Mouse (Mus musculus): ENCODE results near the gene Tescl. TPM values are rescaled to one million over a fixed set of nuclear protein-coding genes. Genes with fewer than 3 reads are reported as not detected.
A peak's percentile ranks its signal among the peaks of the same experiment; 100 is the strongest.

Tescl gene
- polyA plus RNA-seq, 1 experiment from 2014 or later = 0.23 TPM

GRCm38 (mm10) chr7:24355646-24356045 is 21.9 kb upstream of the Tescl start:
- no peak overlapping the region for H3K4me3 ChIP-seq (ENCODE audit: low read depth, low read length)
- ATAC-seq (replicated peaks; ENCODE audit: low FRiP score) (no peak), DNase-seq (ENCODE audit: low spot score) (no peak)
- H3K27me3 ChIP-seq (ENCODE audit: control insufficient read depth, insufficient read depth, low read length) = no peaks in the 10 kb centered on the region
- WGBS = 87% methylated on average over 6 of the region's 6 CpGs
- no peak overlapping the region for H3K27ac ChIP-seq (ENCODE audit: low read depth, low read length)
- no peaks in the 10 kb centered on the region for H3K36me3 ChIP-seq (ENCODE audit: control insufficient read depth, insufficient read depth, low read length)
- H3K4me1 ChIP-seq (replicated peaks; ENCODE audit: control insufficient read depth, insufficient read depth, low read length) = no peaks in the 10 kb centered on the region
- H3K9me3 ChIP-seq (ENCODE audit: control insufficient read depth, low read length) = no peaks in the 10 kb centered on the region
- no peak overlapping the region for H3K4me2 ChIP-seq (ENCODE audit: low read depth, low read length, severe bottlenecking)
- no peak overlapping the region for H3K9ac ChIP-seq (ENCODE audit: low read length)

GRCm38 (mm10) chr7:24348896-24349295 is 15.2 kb upstream of the Tescl start, which contains the start of gene Lypd5:
Lypd5 (plus strand) TSS chr7:24349196.
- Histone ChIP-seq H3K9ac (ENCODE audit: low read length) (no peak within 1 kb of the TSS), H3K27ac (ENCODE audit: low read depth, low read length) (no peak within 1 kb of the TSS)
- WGBS = 44% methylated on average over 6 of the region's 6 CpGs

GRCm38 (mm10) chr7:24346444-24346843 is 12.7 kb upstream of the Tescl start:
- H3K4me2 ChIP-seq (ENCODE audit: low read depth, low read length, severe bottlenecking) = no peak overlapping the region
- H3K9me3 ChIP-seq (ENCODE audit: control insufficient read depth, low read length) = no peaks in the 10 kb centered on the region
- H3K4me1 ChIP-seq (replicated peaks; ENCODE audit: control insufficient read depth, insufficient read depth, low read length) = no peaks in the 10 kb centered on the region
- H3K27me3 ChIP-seq (ENCODE audit: control insufficient read depth, insufficient read depth, low read length) = no peaks in the 10 kb centered on the region
- H3K9ac ChIP-seq (ENCODE audit: low read length) = no peak overlapping the region
- no peak overlapping the region for H3K4me3 ChIP-seq (ENCODE audit: low read depth, low read length)
- 68% methylated on average over 5 of the region's 5 CpGs for WGBS
- no peak for DNase-seq (ENCODE audit: low spot score)
- H3K27ac ChIP-seq (ENCODE audit: low read depth, low read length) = no peak overlapping the region
- no peaks in the 10 kb centered on the region for H3K36me3 ChIP-seq (ENCODE audit: control insufficient read depth, insufficient read depth, low read length)
- no peak for ATAC-seq (replicated peaks; ENCODE audit: low FRiP score)

More at GRCm38 (mm10) chr7:24348896-24349295, 15.2 kb upstream of the Tescl start, which contains the start of gene Lypd5:
- Histone ChIP-seq H3K27me3 (ENCODE audit: control insufficient read depth, insufficient read depth, low read length) (no peaks in the 10 kb centered on the region), H3K4me3 (ENCODE audit: low read depth, low read length) (no peak within 1 kb of the TSS), H3K36me3 (ENCODE audit: control insufficient read depth, insufficient read depth, low read length) (no peaks in the 10 kb centered on the region), H3K4me2 (ENCODE audit: low read depth, low read length, severe bottlenecking) (no peak within 1 kb of the TSS), H3K4me1 (replicated peaks; ENCODE audit: control insufficient read depth, insufficient read depth, low read length) (no peaks in the 10 kb centered on the region), H3K9me3 (ENCODE audit: control insufficient read depth, low read length) (no peaks in the 10 kb centered on the region)
- DNase-seq (ENCODE audit: low spot score) (no peak), ATAC-seq (replicated peaks; ENCODE audit: low FRiP score) (no peak)

- no peaks in the 10 kb centered on the region for H3K9me3 ChIP-seq (ENCODE audit: control insufficient read depth, low read length)
- DNase-seq (ENCODE audit: low spot score) (no peak), ATAC-seq (replicated peaks; ENCODE audit: low FRiP score) (no peak)
- no peaks in the 10 kb centered on the region for H3K36me3 ChIP-seq (ENCODE audit: control insufficient read depth, insufficient read depth, low read length)
- no peak overlapping the region for H3K4me3 ChIP-seq (ENCODE audit: low read depth, low read length)
- no peak overlapping the region for H3K4me2 ChIP-seq (ENCODE audit: low read depth, low read length, severe bottlenecking)
- H3K27me3 ChIP-seq (ENCODE audit: control insufficient read depth, insufficient read depth, low read length) = no peaks in the 10 kb centered on the region
- H3K27ac ChIP-seq (ENCODE audit: low read depth, low read length) = no peak overlapping the region
- H3K4me1 ChIP-seq (replicated peaks; ENCODE audit: control insufficient read depth, insufficient read depth, low read length) = no peaks in the 10 kb centered on the region
- H3K9ac ChIP-seq (ENCODE audit: low read length) = no peak overlapping the region
- whole genome bisulfite sequencing = 75% methylated on average over 7 of the region's 7 CpGs
These were observed 10.1 kb upstream of the Tescl start for GRCm38 (mm10) chr7:24343701-24344272.

- Histone ChIP-seq H3K36me3 (ENCODE audit: control insufficient read depth, insufficient read depth, low read length) (no peaks in the 10 kb centered on the region), H3K9ac (ENCODE audit: low read length) (no peak overlapping the region), H3K4me1 (replicated peaks; ENCODE audit: control insufficient read depth, insufficient read depth, low read length) (no peaks in the 10 kb centered on the region), H3K27ac (ENCODE audit: low read depth, low read length) (no peak overlapping the region), H3K4me2 (ENCODE audit: low read depth, low read length, severe bottlenecking) (no peak overlapping the region), H3K9me3 (ENCODE audit: control insufficient read depth, low read length) (no peaks in the 10 kb centered on the region), H3K27me3 (ENCODE audit: control insufficient read depth, insufficient read depth, low read length) (peaks cover 2% of the 10 kb centered on the region), H3K4me3 (ENCODE audit: low read depth, low read length) (no peak overlapping the region)
- ATAC-seq (replicated peaks; ENCODE audit: low FRiP score) (no peak), DNase-seq (ENCODE audit: low spot score) (no peak)
- 45% methylated on average over 2 of the region's 2 CpGs for WGBS
These were observed 4.5 kb upstream of the Tescl start for GRCm38 (mm10) chr7:24338241-24338640.

- Histone ChIP-seq H3K4me1 (replicated peaks; ENCODE audit: control insufficient read depth, insufficient read depth, low read length) (no peaks in the 10 kb centered on the region), H3K36me3 (ENCODE audit: control insufficient read depth, insufficient read depth, low read length) (no peaks in the 10 kb centered on the region), H3K4me2 (ENCODE audit: low read depth, low read length, severe bottlenecking) (no peak overlapping the region), H3K4me3 (ENCODE audit: low read depth, low read length) (no peak overlapping the region), H3K27me3 (ENCODE audit: control insufficient read depth, insufficient read depth, low read length) (peaks cover 2% of the 10 kb centered on the region), H3K9me3 (ENCODE audit: control insufficient read depth, low read length) (no peaks in the 10 kb centered on the region), H3K9ac (ENCODE audit: low read length) (no peak overlapping the region), H3K27ac (ENCODE audit: low read depth, low read length) (no peak overlapping the region)
- ATAC-seq (replicated peaks; ENCODE audit: low FRiP score) (no peak), DNase-seq (ENCODE audit: low spot score) (peak; percentile 78)
- 9% methylated on average over 5 of the region's 5 CpGs for WGBS
These were observed 2.1 kb upstream of the Tescl start for GRCm38 (mm10) chr7:24335699-24336309.

- peaks cover 3% of the 10 kb centered on the region; the same call in 1 of the 2 replicates for H3K4me1 ChIP-seq (replicated peaks; ENCODE audit: control insufficient read depth, insufficient read depth, low read length)
- no peaks in the 10 kb centered on the region for H3K36me3 ChIP-seq (ENCODE audit: control insufficient read depth, insufficient read depth, low read length)
- DNase-seq (ENCODE audit: low spot score) = no peak
- H3K4me3 ChIP-seq (ENCODE audit: low read depth, low read length) = no peak overlapping the region
- peaks cover 3% of the 10 kb centered on the region; the same call in 1 of the 2 replicates for H3K9me3 ChIP-seq (ENCODE audit: control insufficient read depth, low read length)
- ATAC-seq (replicated peaks; ENCODE audit: low FRiP score) = no peak
- H3K9ac ChIP-seq (ENCODE audit: low read length) = no peak overlapping the region
- H3K27ac ChIP-seq (ENCODE audit: low read depth, low read length) = no peak overlapping the region
- 88% methylated on average over 14 of the region's 14 CpGs for WGBS
- no peaks in the 10 kb centered on the region for H3K27me3 ChIP-seq (ENCODE audit: control insufficient read depth, insufficient read depth, low read length)
- no peak overlapping the region for H3K4me2 ChIP-seq (ENCODE audit: low read depth, low read length, severe bottlenecking)
These were observed 6.3 kb downstream of the Tescl start for GRCm38 (mm10) chr7:24327281-24327975.

- peaks cover 3% of the 10 kb centered on the region; the same call in 1 of the 2 replicates for H3K9me3 ChIP-seq (ENCODE audit: control insufficient read depth, low read length)
- ATAC-seq (replicated peaks; ENCODE audit: low FRiP score) = peak; percentile 75
- no peaks in the 10 kb centered on the region for H3K36me3 ChIP-seq (ENCODE audit: control insufficient read depth, insufficient read depth, low read length)
- WGBS = 42% methylated on average over 20 of the region's 20 CpGs
- H3K27ac ChIP-seq (ENCODE audit: low read depth, low read length) = no peak overlapping the region
- peak overlapping the region; percentile 21 for H3K4me3 ChIP-seq (ENCODE audit: low read depth, low read length)
- DNase-seq (ENCODE audit: low spot score) = no peak
- H3K9ac ChIP-seq (ENCODE audit: low read length) = peak overlapping the region; percentile 50
- H3K27me3 ChIP-seq (ENCODE audit: control insufficient read depth, insufficient read depth, low read length) = no peaks in the 10 kb centered on the region
- H3K4me1 ChIP-seq (replicated peaks; ENCODE audit: control insufficient read depth, insufficient read depth, low read length) = peaks cover 3% of the 10 kb centered on the region; the same call in 1 of the 2 replicates
- peak overlapping the region; percentile 44 for H3K4me2 ChIP-seq (ENCODE audit: low read depth, low read length, severe bottlenecking)
These were observed 7.2 kb downstream of the Tescl start for GRCm38 (mm10) chr7:24326273-24327135.

Data from forebrain, embryonic 11.5 days (tissue).